Mouse (Mus musculus) layer of hippocampus, adult 9-10 months (tissue): ENCODE data around the gene Cln6.

Experiments
- DNase-seq: peaks from one replicate; pipeline ENCODE4 v3.0.0; 2022; ENCODE audit warnings: low spot score

The Cln6 gene

DNA sequence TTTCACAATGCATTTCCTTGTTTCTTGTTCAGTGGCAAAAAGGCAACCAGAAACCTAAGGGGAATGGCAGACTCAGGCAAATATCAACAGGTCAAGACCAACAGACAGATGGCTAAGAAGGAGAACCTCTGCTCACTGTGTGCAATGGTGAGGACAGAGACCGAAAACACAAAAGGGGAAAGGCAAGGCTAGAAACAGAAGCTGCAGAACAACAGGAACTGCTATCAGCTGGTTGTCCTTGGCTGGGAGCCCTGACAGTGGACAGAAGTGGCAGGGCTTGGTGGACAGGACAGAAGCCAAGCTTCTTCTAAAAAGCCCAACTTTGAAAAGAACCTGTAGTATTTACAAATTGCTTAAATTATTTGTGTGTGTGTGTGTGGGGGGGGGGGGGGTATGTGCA, 55.9 kb downstream of the Cln6 start:
- no peak for DNase-seq
